Mouse (Mus musculus): ENCODE results near the gene Lrp1. TPM values are rescaled to one million over a fixed set of nuclear protein-coding genes. Genes with fewer than 3 reads are reported as not detected.
"Not testable (repeated sequence)": the region's sequence is repeated elsewhere in the genome, so short reads cannot be mapped to it uniquely, and the experiment has no call there.

Lrp1 gene
- total RNA-seq (2021): 10 to 100 TPM; 65.2 to 69.7 TPM
- long read RNA-seq, experiment 1, partial matches to known transcripts: 7 of 12 reads
- long read RNA-seq, experiment 1, other reads (novel, unspliced or antisense): 5 of 12 reads
- long read RNA-seq, experiment 2, partial matches to known transcripts: 5 of 14 reads
- long read RNA-seq, experiment 2, other reads (novel, unspliced or antisense): 9 of 14 reads

DNA sequence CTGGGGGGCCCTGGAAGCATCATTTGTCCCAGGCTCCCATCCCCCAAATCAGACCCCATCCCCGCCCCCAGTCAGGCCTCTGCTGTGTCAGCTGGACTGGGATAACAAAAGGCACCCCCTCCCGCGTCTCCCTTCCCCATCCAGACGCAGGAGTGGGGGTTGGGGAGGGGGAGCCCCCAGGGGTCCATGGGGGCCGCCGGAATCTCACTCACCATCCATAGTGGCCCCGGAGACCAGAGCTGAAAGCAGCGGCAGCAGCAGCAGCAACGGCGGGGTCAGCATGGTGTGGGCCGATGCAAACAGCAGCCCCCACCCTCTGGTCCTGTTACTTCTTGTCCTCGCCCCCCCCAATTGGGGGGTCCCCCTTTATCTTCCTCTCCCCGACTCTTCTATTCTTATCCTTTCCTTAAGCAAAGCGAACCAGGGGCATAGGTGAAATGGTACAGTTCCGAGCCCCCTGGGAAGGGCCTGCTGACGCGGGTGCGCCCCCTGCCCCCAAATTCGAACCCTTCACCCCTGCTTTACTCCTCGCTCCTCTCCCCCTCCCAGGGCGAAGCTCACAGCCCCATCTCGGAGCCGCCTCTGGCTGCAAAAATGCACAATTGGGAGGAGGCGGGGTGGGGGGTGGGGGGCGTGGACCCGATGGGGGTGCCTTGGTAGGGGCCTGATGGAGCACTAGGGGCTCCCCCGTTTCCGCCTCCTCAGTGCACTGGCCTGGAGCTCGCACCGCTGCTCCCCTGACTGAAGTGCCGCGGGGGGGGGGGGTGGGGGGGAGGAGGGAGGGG lies at the start of gene Lrp1:
Gene Lrp1, minus strand, starts transcription at position 743 of the 785 bp plus-strand sequence.
- DNase-seq: peak in 1 of 2 experiments; percentile 62

DNA sequence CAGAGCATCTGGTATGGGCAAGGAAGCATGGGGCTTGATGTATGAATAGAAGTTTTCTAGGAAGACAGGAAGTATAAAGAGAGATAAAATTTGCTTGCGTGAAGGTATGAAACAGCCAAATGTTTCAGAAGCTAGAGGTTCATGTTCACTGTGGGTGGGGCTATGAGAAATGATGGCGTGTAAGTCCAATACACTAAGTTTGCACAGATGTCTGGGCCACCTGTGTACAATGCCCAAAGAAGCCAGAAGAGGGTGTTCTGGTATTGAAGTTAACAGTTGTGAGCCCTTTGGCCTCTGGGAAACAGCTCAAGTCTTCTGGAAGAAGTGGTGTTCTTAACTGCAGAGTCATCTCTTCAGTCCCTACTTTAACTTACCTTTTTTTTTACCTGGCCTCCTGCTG lies 49.2 kb upstream of the Lrp1 start:
- no peak for DNase-seq

DNA sequence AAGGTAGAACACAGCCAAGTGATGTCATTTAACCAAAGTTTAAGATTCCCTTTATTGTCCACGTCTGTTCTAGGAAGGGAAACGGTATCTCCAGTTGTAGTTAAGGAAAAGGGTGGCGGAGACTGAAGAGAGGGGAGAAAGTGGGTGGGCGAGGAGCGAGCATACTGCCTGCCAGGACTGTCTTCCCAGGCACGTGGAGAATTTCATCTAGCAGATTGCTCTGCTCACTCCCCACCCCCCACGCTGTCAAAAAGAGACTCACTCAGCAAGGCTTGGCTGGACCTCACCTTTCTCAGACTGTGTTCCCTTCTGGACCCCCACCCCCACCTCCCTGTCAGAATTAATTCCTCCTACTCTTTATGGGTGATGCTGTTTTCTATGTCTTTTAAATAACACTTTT lies 48.2 kb upstream of the Lrp1 start:
- DNase-seq: no peak

DNA sequence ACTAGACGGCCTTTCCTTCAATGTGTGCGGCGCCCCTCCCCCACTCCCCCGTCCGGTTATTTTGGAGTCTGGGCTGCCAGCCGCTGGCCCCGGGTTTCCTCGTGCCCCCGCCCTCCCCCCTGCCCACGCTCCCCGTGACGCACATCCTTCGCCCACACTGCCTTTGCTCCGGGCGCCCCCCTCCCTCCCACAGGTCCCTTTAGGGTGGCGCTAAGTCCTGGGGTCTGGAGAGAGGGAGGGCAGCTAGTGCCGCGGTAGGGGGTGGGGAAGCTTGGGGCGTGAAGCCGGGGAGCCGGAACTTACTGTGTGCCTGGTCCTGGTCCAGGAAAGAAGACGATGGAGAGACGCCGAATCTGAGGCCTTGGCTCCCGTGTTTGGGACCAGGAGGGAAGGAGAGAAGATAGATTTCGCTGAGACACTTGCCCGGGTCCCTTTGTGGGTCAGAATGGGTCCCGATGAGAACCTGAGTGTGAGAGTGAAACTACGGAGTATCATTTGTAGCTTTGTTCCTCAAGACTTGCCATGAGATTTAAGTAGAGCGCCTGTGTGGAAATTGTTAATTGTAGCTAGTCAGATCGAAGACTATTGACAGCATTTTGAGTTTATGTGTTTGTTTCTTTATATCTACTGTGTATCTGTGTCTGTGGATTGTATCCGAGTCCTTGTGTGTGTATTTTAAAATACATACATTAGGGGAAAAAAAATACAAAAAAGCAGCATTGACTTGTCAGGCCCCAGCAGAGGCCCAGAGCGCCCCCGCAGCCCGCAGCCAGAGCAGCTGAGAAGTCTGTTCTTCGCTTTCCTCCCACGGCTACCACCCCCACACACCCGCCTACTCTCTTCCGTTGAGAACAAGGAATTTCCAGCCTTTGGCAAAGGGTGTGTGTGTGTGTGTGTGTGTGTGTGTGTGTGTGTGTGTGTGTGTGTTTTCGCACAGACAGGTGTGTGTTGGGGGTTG lies 47.4 kb upstream of the Lrp1 start, which contains the start of gene Nab2:
Gene Nab2, minus strand, starts transcription at position 476 of the 958 bp plus-strand sequence.
- DNase-seq: peak; percentile 86 to 90

DNA sequence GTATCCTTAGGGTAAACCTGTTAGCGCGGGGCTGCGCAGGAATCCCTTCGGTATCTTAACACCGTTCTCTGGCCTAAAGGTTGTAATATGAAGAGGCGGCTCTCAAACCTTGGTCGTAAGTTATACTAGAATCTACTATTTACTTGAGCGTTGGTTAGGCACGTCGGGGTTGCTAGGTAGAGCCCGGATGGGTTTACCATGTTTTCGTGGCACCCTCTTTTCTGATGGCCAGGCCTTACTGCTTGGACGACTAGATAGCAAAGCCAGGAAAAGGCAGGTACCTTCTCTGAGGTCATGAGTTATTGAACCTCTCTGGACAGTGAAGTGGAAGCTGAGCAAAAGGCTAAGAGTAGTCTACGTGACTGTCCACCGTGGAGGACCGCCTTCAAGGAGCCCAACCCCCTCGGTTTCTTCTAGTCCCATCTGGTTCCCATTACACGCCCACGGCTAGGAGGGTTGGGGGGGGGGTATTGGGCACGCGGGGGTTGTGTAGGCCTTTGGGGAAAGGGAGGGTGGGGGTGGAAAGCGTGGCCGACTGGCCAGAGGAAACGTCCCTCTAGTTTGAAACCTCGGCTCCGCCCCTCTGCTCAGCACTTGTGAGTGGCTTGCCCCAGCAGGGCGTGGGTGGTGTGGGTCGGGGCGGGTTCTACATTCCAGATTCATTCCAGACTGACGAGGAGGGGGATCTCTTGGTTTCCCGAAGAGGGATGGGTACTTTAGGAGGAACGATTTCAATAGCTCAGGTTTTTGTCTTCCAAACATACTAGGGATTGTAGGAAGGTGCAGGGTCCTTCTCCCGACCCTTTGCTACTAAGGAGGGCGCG lies 46.5 kb upstream of the Lrp1 start:
- DNase-seq: peak; percentile 91 to 96

DNA sequence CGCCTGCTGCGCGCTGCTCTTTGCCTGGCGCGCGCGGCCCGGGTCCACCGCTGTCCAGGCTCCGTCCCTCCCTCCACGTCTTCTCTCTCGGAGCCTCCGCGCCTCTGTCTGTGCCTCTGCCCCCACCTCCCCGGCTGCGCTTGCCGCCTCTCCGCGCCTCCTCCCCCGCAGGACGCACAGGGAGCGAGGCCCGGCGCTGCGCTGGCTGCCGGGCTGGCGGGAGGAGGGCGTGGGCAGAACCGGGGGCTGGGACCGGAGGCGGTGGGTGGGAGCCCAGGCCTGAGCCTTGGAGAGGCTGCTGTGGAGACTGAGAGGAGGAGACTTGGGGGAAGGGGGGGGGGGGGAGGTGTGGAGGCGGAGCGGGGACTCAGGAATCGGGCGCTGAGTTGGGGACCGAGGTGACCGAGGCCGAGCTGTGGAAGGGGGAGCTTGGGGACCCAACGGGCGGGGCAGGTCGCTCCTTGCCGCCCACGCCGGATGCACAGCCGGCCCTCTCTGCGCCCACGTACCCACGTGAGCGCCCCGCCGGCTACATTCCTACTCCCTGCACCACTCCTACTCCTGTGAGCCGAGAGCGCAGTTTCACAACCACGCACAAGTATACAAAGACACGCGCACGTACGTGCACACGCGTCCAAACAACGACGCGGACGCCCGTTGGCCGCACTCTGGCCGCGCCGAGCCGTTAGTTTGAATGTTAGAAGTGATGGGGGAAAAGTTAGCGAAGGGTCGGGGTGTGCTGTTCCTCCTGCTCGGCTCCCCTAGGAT lies 45.7 kb upstream of the Lrp1 start, which contains the start of gene Nemp1:
Gene Nemp1, plus strand, starts transcription at position 401 of the 768 bp plus-strand sequence.
- DNase-seq: peak; percentile 87 to 96

DNA sequence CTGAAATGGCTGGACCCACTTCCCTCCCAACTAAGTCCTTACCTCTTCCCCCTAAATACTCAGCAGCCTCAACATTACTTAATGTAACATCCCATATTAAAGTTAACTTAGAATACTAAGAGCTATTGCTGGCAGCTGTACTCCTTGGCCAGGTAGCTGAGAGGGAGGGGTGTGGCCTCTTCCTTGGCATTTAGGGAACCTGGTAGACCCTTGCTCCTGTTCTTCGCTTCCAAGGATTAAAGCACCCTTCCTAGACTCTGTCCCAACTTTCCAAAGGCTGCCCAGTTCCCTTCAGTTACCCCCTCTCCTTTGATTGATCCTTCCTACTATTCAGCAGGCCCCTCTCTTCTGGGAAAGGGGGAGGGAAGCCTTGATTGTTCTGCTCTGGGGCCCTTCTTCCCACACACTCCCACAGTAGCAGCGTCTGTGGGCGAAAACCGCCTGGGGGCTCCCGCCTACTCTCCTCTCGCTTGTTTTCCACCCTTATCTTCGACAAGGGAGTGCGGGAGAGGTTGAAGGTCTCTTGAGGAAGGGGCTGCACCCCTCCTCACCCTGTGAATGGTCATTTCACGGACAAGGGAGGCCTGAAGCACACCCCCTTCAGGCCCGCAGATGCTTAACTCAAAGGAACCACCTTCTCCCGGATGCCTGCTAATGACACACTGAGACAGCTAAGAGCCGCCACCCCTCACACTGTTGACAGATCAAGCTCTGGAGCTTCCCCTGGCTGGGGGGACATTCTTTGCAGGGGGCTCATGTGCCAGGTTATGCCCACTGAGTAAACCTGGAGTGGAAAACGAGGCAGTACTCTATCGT lies 44.6 kb upstream of the Lrp1 start:
- DNase-seq: peak in 1 of 2 experiments; percentile 55

DNA sequence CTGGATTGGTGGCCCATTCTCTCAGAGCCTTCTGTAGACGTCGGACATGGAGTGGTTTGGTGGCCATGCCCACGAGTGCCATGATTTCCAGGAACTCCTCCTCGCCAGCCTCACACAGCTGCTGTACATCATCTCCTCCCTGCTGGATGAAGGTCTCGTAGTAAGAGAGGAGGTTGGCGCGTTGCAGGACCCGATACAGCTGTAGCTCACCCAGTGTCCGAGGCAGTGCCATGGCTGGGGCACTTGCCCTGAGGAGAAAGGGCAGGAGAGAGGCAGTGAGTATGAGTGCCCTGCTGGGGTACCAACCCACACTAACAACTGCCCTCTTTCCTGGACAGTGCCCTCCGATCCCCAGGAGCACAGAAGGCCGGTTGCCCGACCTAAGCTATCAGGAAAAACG lies 43.9 kb upstream of the Lrp1 start:
- no peak for DNase-seq

DNA sequence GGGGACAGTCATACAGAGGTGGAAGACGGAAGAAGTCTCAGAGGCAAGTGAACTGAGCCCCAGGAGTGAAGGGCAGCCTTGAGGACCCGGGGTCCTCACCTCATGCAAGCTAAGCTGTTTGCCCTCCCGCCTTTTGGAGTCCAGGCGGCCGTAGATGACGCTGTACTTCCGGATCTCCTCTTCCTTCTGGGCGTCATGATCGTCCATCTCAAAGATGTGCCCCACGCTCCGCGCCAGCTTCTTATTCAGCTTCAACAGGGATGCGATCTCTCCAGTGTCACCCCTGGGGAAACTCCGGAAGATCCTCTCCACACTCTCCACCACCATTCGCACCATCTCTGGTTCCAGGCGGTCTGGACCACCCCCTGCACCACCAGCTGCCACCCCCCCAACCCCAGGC lies 43.2 kb upstream of the Lrp1 start:
- DNase-seq: no peak

DNA sequence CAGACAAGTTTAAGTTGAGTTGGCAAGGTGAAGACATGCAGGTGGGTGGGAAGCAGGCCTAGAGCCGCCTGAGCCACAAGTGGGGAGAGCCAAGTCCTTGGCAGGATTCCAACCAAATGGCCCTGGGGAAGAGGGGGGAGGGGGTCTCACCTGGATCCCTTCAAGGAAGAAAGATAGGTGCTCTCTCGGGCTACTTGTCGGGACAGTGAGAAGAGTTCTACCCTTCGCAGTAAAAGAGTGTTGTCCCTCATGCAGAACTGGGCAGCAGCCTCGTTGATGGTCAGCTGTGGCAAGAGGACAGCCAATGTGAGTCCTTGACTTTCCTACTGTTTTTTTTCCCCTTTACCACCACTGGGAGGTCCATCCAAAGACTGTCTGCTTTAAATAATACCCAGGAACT lies 42.6 kb upstream of the Lrp1 start:
- no peak for DNase-seq

DNA sequence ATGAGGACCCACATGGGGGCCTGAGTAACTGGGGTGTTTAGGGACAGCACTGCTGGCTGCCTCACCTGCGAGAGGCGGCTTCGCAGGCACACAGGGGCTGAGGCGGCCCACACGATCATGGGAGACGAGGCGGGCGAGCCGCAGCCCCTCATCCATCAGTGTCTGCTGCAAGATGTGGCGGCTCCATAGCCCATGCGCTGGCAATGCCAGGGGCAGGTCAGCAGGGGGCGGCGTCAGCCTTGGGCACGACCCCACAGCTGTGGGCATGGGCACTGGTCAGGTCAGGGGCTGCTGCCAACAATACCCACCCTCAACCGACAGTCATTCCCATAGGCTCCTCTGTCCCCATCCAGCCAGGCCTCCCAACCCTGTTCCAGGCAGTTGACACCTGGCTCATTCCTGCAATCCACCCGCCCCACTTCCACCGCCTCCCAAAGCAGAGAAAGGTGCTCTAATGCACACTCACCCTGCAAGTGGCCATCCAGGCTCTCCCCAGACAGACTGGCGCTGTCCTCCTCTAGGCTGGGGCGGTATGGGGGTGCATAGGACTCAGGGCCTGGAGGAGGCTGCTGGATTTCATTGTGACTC lies 41.8 kb upstream of the Lrp1 start:
- no peak for DNase-seq

DNA sequence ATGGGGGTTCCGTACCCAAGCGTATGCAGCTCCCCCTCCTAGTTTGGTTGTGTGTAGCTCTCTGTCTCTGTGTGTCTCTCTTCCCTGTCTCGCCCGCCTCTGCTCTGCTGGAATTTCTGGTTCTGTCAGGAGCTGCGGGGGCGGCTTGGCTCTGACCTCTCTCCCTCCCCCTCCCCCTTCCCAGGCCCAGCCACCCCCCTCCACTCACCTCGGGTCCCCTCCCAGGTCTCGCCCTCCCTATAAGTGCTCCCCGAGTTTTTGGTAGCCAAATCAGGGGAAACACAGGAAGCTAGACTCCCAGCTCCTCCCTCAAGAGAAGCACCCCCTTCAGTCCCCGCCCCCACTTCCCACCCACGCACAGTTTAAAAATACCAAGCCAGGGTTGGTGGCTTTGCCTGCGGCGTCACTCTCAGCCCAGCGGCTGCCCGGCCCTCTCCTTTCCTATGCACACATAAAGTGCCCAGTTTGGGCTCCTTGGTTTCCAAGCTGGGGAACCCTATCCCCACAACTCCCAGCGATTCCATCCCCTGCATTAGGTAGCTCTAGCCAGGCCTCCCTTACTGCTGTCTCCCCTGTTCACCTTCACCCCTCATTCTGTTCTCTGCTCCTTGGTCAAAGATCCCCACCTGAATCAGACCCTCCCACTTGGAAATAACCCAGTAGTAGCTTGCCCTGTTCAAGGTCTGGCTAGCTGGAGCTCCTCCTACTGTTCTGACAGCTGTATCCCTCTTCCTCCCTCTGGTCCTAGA lies 41.1 kb upstream of the Lrp1 start:
- peak; percentile 77 to 81 for DNase-seq

DNA sequence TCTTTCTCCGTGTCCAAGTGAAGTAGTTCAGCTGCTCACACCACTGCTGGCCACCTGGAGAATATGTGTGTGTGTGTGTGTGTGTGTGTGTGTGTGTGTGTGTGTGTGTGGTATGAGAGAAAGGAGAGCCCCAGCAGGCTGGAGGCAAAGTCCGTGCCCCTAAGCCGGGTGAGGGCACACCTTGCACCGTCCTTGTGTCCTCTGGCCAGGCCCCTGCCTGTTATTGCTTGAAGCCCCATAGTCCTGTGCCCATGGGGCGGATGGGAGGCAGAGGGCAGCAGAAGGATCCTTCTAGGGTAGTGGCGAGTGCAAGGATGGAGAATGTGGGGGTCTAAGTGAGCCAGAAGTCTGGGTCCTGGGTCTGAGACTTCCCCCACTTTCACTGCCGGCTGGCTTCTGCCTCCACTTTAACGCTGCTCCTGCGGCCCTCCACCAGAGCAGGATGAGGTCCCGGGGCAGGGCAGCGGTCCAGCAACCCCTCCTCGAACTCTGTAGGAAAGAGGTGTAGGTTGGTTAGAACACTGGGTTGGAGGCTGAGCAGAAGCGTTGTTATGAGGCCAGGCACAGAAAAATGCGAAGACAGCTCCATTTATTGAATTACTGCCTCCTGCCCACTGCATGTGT lies 40.5 kb upstream of the Lrp1 start:
- DNase-seq: no peak

DNA sequence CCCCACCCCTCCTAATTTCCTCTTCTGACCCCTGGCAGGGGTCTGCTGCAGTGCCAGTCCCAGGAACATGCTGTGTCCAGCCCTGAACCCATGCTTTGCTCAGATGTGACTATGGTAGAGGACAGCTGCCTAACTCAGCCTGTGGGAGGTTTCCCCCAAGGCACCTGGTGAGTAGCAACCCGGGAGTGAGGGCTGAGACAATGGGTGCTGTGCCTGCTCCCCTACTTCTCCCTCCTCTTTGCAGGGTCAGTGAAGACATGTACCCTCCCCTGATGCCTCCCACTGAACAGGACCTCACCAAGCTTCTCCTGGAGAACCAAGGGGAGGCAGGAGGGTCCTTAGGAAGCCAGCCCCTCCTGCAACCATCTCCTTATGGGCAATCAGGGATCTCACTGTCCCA lies 38.6 kb upstream of the Lrp1 start:
- no peak for DNase-seq

DNA sequence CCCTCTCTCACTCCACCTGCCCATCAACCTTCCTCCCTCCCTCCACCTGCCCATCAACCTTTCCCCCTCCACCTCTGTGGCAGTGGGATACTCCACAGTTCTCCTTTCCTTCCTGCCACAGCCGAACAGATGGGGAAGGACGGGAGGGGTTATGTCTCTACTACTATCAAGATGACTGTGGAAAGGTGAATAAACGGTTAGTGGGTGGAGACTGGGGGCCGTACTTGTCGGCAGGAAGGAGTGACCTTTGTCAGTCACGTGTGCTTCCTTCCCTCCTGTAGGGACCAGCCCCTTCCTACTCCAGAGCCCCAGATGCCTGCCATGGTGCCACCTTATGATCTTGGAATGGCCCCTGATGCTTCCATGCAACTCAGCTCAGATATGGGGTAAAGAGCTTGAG lies 37.1 kb upstream of the Lrp1 start:
- DNase-seq: no peak

DNA sequence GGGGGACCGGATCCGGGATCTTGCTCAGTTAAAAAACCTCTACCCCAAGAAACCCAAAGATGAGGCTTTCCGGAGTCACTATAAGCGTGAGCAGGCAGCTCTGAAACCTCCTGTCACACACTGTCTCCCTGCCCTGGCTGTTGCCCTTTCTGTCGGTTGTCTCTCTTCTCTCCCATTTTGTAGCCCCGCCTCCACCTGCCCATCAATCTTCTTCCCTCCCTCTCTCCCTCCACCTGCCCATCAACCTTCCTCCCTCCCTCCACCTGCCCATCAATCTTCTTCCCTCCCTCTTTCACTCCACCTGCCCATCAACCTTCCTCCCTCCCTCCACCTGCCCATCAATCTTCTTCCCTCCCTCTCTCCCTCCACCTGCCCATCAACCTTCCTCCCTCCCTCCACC lies 36.7 kb upstream of the Lrp1 start:
- DNase-seq: not testable (repeated sequence)

DNA sequence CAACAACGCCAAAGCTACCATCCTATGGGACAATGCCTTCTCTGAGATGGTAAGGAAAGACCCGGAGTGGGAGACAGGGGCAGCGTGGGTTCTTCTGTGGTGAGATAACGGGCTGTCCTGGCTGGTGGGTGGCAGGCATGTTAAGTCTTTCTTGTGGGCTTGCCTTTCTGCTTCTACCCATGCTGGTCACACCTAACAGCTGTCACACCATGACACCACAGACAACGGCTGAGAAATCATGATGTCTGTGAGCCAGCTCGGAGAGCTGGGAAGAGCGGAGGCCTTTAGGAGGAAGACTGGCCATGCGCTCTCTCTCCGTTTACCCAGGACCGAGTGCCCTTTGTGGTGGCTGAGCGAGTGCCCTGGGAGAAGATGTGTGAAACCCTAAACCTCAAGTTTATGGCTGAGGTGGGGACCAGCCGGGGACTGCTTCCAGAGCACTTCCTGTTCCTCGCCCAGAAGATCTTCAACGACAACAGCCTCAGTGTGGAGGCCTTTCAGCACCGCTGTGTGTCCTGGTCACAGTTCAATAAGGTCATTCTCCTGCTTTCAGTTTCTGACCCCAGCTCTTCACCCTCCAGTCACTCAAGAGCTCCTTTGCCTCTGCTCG lies 34.1 kb upstream of the Lrp1 start:
- DNase-seq: no peak

Measured in heart, adult 18-20 months (tissue).